Mouse (Mus musculus) MEL-GATA-1-ER (cell line): ENCODE measurements at regions not wholly inside any gene's neighbourhood (a gene's known extent, or its start where the extent isn't known, plus 50 kb on each side); places are given as distances from the start of the nearest gene placed in this dataset.

Experiments
- DNase-seq: peaks from one replicate; pipeline ENCODE4 v3.0.0-alpha.2; 2012; ENCODE audit warnings: low read depth; ENCODE audit errors: extremely low read depth

DNA sequence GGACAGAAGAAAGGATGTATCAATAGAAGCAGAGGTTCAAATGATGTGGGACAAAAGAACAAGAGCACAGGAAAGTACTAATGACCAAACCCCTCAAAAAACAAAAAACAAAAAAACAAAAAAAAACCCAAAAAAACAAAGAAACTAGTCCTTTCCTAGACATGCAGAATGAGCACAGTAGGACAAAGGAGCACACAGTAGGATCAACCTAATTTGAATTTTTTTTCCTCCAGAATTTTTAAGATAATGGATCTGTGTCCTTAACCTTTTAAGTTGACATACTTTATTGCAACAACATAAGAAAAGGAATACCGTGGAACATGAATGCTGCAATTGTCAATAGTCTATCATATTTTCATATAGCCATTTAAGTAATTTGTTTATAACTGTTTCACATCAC lies 370.2 kb upstream of the Dach1 start:
- DNase-seq = no peak

DNA sequence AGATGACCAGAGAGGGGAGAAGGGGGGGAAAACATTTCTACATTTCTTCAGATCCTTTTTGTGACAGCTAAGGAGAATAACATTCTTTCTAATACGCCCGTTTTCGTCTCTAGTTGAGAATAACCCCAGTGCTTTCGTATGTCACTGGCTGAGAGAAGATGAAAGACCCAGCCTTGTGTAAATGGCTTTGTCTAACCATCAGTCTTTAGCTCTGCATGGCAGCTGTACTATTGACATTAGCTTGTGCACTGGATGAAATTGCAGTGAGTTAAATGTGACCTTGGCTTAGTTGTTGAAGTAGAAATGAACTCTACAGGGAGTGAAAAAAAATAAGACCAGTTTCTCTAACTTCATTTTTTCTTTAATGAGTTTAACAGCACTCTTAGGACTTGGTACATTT lies 368.7 kb upstream of the Dach1 start:
- no peak for DNase-seq

DNA sequence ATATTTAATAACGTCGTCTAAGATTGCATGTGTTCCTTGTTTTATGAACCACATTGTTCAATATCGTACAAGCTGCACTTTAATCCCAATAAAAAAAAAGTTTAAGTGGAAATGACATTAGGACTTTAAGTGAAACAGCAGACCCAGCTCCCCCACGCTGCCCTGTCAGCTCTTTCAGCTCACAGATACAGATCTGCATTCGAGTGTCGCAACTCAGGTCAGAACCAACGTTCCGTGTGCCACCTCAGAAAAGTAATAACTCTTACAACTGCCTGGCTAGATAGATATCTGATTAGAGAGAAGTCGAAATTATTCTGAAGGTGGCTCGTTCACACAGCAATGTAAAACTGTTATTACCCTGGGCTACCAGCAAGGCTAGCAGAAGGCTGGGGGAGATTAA lies 364.0 kb upstream of the Dach1 start:
- DNase-seq = no peak

- DNase-seq = no peak
These were observed 351.4 kb upstream of the Dach1 start for GRCm38 (mm10) chr14:98520966-98521365.

- DNase-seq = no peak
These were observed 335.8 kb upstream of the Dach1 start for GRCm38 (mm10) chr14:98505321-98505720.

GRCm38 (mm10) chr14:98477416-98477815 lies 307.9 kb upstream of the Dach1 start:
- no peak for DNase-seq

- DNase-seq = no peak
These were observed 302.4 kb upstream of the Dach1 start for GRCm38 (mm10) chr14:98471803-98472509.

DNA sequence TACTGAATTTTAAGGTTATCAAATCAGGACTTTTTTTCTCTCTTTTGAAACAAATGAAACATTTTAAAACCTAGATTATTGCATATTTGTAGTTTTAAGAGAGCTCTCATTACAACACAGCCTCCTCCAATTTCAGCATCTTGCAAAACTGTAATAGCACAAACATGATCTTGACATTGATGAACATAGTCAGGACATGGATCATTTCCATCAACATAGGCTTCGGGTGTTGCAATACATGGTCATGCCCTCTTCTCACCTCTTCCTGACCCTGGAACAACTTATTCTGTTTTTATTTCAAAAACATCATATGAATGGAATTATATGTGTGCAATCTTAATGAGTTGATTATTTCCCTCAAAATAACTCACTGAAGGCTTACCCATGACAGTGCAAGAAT lies 284.9 kb upstream of the Dach1 start:
- DNase-seq = no peak

- no peak for DNase-seq
These were observed 282.6 kb upstream of the Dach1 start for GRCm38 (mm10) chr14:98452191-98452590.

DNA sequence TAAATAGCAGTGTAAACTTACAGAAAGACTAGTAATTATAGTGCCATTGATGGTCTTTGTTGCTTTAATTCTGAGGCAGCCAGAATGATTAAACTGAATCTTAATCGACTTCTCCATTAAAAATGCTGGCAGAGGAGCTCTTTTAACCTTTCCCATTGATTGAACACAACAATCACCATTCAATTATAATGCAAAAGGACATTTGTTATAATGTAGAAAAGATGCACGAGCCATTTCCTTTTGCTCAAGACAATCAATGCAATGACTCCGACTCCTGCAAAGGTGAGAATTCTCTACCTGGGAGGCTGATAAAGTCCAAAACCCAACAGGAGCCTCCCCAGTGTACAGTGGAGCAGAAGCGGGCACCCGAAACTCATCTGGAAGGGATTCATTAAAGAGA lies 280.0 kb upstream of the Dach1 start:
- no peak for DNase-seq

DNA sequence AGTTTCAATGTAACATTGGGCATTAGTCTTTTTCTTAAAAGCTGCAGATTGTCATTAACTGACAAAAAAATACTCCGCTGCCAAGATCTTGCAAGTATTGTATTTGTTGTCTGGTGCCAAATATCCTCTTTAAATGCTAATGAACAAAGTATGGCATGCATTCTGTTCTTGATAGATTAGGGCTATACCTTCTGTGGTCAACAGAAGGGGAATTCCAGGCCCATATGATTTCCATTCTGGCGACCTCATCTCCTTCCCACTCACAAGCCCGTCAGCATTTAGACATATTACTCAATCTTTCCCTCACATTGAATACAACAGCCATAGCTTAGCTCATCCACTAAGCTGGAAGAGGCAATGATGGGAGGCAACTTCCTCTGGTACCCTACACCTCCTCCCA lies 272.8 kb upstream of the Dach1 start:
- DNase-seq = no peak

DNA sequence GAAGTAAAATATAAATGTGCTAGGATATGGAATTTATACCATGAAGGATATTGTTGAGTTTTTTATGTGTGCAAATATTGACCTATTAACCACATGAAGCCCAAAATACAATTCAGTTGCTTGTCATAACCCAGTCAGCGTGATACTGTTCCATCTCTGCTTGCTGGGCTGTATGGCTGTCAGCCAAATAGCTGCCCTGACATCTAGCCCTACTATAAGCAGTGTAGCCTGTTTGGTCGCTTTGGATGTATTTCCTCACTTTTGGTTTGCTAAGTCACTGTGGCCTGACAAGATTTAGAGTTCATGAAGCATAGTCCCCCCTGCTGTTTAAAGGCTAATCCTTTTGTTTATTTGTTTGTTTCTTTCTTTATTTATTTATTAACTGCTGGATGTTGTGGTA lies 272.4 kb upstream of the Dach1 start:
- no peak for DNase-seq

DNA sequence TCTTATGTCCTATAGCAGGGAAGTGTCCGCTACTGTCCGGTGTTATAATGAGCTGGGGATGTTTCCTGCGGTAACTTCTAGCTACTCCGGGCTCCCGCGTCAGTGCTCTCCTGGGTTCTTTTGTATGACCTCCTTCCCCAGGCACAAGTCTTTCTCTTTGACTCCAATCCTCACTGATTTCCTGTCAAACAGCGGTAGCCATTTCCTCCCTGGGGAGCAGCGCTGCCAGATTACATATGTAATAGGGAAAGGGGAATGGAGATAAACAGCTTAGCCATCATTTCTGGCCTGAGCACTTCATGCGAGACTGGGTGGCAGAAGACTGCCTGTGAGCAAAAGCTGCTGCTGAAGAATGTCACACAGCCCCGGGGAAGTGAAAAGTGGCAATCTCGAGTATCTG lies 262.4 kb upstream of the Dach1 start:
- DNase-seq = no peak

DNA sequence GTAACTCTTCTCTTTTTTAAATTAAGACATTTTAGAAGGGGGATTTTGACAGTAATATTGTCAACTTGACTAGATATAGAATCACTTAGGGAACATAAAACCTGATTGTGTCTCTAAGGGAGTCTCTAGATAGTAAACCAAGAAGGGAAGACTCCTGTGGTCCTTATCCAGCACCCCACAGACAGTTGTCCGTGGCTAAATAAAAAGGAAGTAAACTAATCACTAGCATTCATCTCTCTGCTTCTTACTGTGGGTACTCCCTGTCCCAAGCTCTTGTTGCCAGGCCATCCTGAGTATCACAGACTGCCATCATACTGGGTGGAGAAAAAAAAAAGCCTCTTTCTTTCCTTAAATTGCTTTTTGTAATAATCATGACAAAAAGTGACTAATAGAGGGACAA lies 248.2 kb upstream of the Dach1 start:
- peak; percentile 20 for DNase-seq

- peak; percentile 7 for DNase-seq
These were observed 244.6 kb upstream of the Dach1 start for GRCm38 (mm10) chr14:98414201-98414600.

GRCm38 (mm10) chr14:98405936-98406635 lies 236.5 kb upstream of the Dach1 start:
- no peak for DNase-seq

DNA sequence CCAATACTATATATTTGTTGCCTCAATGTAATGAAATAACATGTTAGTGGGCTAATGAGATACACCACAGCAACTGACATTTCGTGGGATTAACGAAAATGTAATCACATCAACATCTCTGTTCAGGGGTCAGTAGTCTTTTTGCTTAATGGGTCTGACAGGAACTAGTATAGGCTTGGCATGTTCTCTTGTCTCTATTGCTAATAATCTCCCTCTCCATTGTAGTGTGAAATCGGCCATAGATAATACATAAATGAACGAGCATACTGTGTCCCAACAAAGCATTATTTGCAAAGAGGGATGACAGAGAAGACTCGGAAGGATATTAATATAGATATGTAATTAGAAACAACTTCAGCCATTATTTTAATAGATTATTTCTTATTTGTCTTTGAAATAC lies 234.5 kb upstream of the Dach1 start:
- DNase-seq = no peak

GRCm38 (mm10) chr14:98387871-98388270 lies 218.3 kb upstream of the Dach1 start:
- no peak for DNase-seq
